In genomic region chrX:134333280-134333679, GRCm38 (mm10) we compare ENCODE assay signal across 11 mouse cellular contexts. TPM values are rescaled to one million over a fixed set of nuclear protein-coding genes. Genes with fewer than 3 reads are reported as not detected.
DNase-seq lines count a peak whose midpoint lies in the region; ATAC-seq and TF ChIP-seq lines count a peak whose summit lies in the region.
"Had no signal": no experiment of that assay in that cellular context is flagged by ENCODE, and none has a peak within 500 bp of the region (broad histone marks: within the 10 kb centered on the region; RNA-seq: fewer than 3 reads in every experiment).

No protein-coding gene starts in this region.

- peaks cover 6 to 21% of the 10 kb centered on the region in 2 experiments for H3K36me3 ChIP-seq in CH12.LX (replicated peaks in 1 of 2; ENCODE audit: control insufficient read depth in 1 of 2, insufficient read depth in 1 of 2, low read length in 1 of 2)
- no peaks in the 10 kb centered on the region for H3K36me3 ChIP-seq in splenic B cell, adult 2 months (ENCODE audit: control insufficient read depth, insufficient read depth, low read length, poor library complexity, severe bottlenecking)
- H3K36me3 ChIP-seq: stomach, embryonic 15.5 days had no signal

- dilution Hi-C loops in CH12.LX (cut with MboI; ENCODE audit: extremely low pct_ligation_motif_present, extremely low pct_unique_long_range_greater_than_20kb, low sequenced_read_pairs) = no loop called here

- DNase-seq in kidney, adult 18-20 months = peak; percentile 4
- DNase-seq in kidney, postnatal 14 days = no peak
- DNase-seq in 416B (ENCODE audit: low read depth) (peak; percentile 42), CH12.LX (ENCODE audit: extremely low read depth) (peak; percentile 29)
- DNase-seq in induced T-regulatory cell, adult 2 months (ENCODE audit: low read depth) = peak; percentile 51
- DNase-seq in splenic B cell, adult 2 months (ENCODE audit: low read depth, low spot score) = peak; percentile 33

- H3K4me3 ChIP-seq in CH12.LX (replicated peaks in 1 of 3; ENCODE audit: low read depth in 2 of 3, low read length in 2 of 3, poor library complexity in 1 of 3) = no peak overlapping the region
- H3K4me3 ChIP-seq: embryonic facial prominence, embryonic 12.5 days; megakaryocyte, embryonic 14.5 days; stomach, embryonic 15.5 days had no signal

- no peaks in the 10 kb centered on the region for H3K27me3 ChIP-seq in CH12.LX (replicated peaks)
- no peaks in the 10 kb centered on the region for H3K27me3 ChIP-seq in splenic B cell, adult 2 months (ENCODE audit: control insufficient read depth, insufficient read depth, low read length, poor library complexity, severe bottlenecking)
- H3K27me3 ChIP-seq: embryonic facial prominence, embryonic 12.5 days; megakaryocyte, embryonic 14.5 days; stomach, embryonic 15.5 days had no signal

- H3K4me2 ChIP-seq in CH12.LX (ENCODE audit: insufficient read depth, low read depth, poor library complexity, severe bottlenecking) = no peak overlapping the region
- H3K4me2 ChIP-seq: embryonic facial prominence, embryonic 12.5 days; stomach, embryonic 15.5 days had no signal

- no peaks in the 10 kb centered on the region for H3K4me1 ChIP-seq in CH12.LX (ENCODE audit: control insufficient read depth in 1 of 2, insufficient read depth in 2 of 2)
- H3K4me1 ChIP-seq: embryonic facial prominence, embryonic 12.5 days; megakaryocyte, embryonic 14.5 days; stomach, embryonic 15.5 days had no signal

- no peak overlapping the region for H3K9ac ChIP-seq in CH12.LX (ENCODE audit: insufficient read depth, low read depth)
- H3K9ac ChIP-seq: embryonic facial prominence, embryonic 12.5 days; stomach, embryonic 15.5 days had no signal

- TF ChIP-seq CTCF in CH12.LX (conservative IDR thresholded peaks at IDR 0.05 in 1 of 2, IDR thresholded peaks at IDR 0.05 in 1 of 2; ENCODE audit: low read depth in 2 of 2, low read length in 2 of 2) = peak in 1 of 2 experiments; percentile 60; a peak in 2 of 4 replicates

- H3K79me2 ChIP-seq in CH12.LX (replicated peaks; ENCODE audit: control insufficient read depth, extremely low read depth, insufficient read depth, poor library complexity, severe bottlenecking) = no peaks in the 10 kb centered on the region

- no peaks in the 10 kb centered on the region for H3K9me3 ChIP-seq in CH12.LX (replicated peaks; ENCODE audit: low read length)
- H3K9me3 ChIP-seq: embryonic facial prominence, embryonic 12.5 days; megakaryocyte, embryonic 14.5 days; stomach, embryonic 15.5 days had no signal

- no peak for TF ChIP-seq EP300 in CH12.LX (IDR thresholded peaks at IDR 0.05; ENCODE audit: low read length)

- no peak overlapping the region for H3K27ac ChIP-seq in CH12.LX (ENCODE audit: insufficient read depth, low read depth)
- H3K27ac ChIP-seq: embryonic facial prominence, embryonic 12.5 days; stomach, embryonic 15.5 days had no signal

- in situ Hi-C loops in CH12.LX (cut with MboI; ENCODE audit: low pct_ligation_motif_present, low pct_unique_long_range_greater_than_20kb, low sequenced_read_pairs) = no loop called here

- no peak for TF ChIP-seq POLR2A in CH12.LX (IDR thresholded peaks at IDR 0.05; ENCODE audit: low read depth, low read length)

- TF ChIP-seq RAD21 in CH12.LX (IDR thresholded peaks at IDR 0.05; ENCODE audit: low read depth, low read length) = peak; percentile 43

- ATAC-seq in megakaryocyte, adult 5-6 weeks (ENCODE audit: poor library complexity, severe bottlenecking) = no peak
- no peak for ATAC-seq in cerebellum, adult (ENCODE audit: insufficient number of reproducible peaks, low FRiP score, low TSS enrichment)

TF ChIP-seq in CH12.LX, 34 proteins besides CTCF, POLR2A, EP300 and RAD21:
- TF ChIP-seq SMC3 (IDR thresholded peaks at IDR 0.05; ENCODE audit: low read depth, low read length) (peak; percentile 40), RCOR1 (conservative IDR thresholded peaks at IDR 0.05; ENCODE audit: low read depth, low read length) (no peak)

RNA-seq across cellular contexts. Expression of gene Cenpi, which starts 25.4 kb away (rescaled TPM):
- total RNA-seq in CH12.LX (2012; rRNA removed) (11.6 and 16.7 TPM in 2 replicates), CH12.LX (2014; rRNA removed) (40.9 and 48.1 TPM in 2 replicates)
- polyA plus RNA-seq in CH12.LX (2012; ENCODE audit: insufficient read length, low read depth) = 22.2 and 28.3 TPM in 2 replicates
- total RNA-seq in megakaryocyte, adult 5-6 weeks (2015) = 22.4 and 28.4 TPM in 2 replicates
- 26.9 and 27.1 TPM in 2 replicates for total RNA-seq in megakaryocyte, adult 5-6 weeks (2017)

RNA-seq across cellular contexts. Expression of gene Tmem35a, which starts 38.3 kb away (rescaled TPM):
- total RNA-seq in CH12.LX (2012; rRNA removed) (not detected in 2 replicates), CH12.LX (2014; rRNA removed) (not detected in 2 replicates)
- not detected in 2 replicates for polyA plus RNA-seq in CH12.LX (2012; ENCODE audit: insufficient read length, low read depth)
- not detected in 2 replicates for total RNA-seq in megakaryocyte, adult 5-6 weeks (2015)
- total RNA-seq in megakaryocyte, adult 5-6 weeks (2017) = not detected in 2 replicates

RNA-seq across cellular contexts. Expression of gene Trmt2b, which starts 56.5 kb away (rescaled TPM):
- total RNA-seq in CH12.LX (2012; rRNA removed) (16.7 and 17.6 TPM in 2 replicates), CH12.LX (2014; rRNA removed) (26.4 and 29.8 TPM in 2 replicates)
- 19.2 and 22.7 TPM in 2 replicates for polyA plus RNA-seq in CH12.LX (2012; ENCODE audit: insufficient read length, low read depth)
- total RNA-seq in megakaryocyte, adult 5-6 weeks (2015) = 24.5 and 25.8 TPM in 2 replicates
- total RNA-seq in megakaryocyte, adult 5-6 weeks (2017) = 22.5 and 23.1 TPM in 2 replicates
